Mouse (Mus musculus): ENCODE data around the gene Atp8b5. TPM values are rescaled to one million over a fixed set of nuclear protein-coding genes. Genes with fewer than 3 reads are reported as not detected.

The Atp8b5 gene
- polyA plus RNA-seq, 1 experiment from 2014 or later: 0.86 TPM

- H3K36me3 ChIP-seq (ENCODE audit: control insufficient read depth, insufficient read depth, low read length): peaks cover 62% of the 10 kb centered on the region
- H3K27ac ChIP-seq (ENCODE audit: low read depth, low read length): no peak overlapping the region
- no peaks in the 10 kb centered on the region for H3K4me1 ChIP-seq (ENCODE audit: control insufficient read depth, insufficient read depth, low read length)
- no peak overlapping the region for H3K4me2 ChIP-seq (ENCODE audit: low read depth, low read length)
- ATAC-seq (ENCODE audit: low read depth): no peak
- H3K4me3 ChIP-seq (ENCODE audit: low read depth, low read length): no peak overlapping the region
- no peaks in the 10 kb centered on the region for H3K27me3 ChIP-seq (ENCODE audit: control insufficient read depth, insufficient read depth, low read length)
- WGBS: 72% methylated on average over 9 of the region's 9 CpGs
- no peaks in the 10 kb centered on the region for H3K9me3 ChIP-seq (ENCODE audit: control insufficient read depth, low read length)
- no peak overlapping the region for H3K9ac ChIP-seq (replicated peaks; ENCODE audit: low read depth, low read length)
These were observed 152.9 kb downstream of the Atp8b5 start for GRCm38 (mm10) chr4:43419801-43420281.

GRCm38 (mm10) chr4:43420305-43420704, 153.3 kb downstream of the Atp8b5 start:
- peak; percentile 47; the same call in 1 of the 2 replicates for ATAC-seq (ENCODE audit: low read depth)
- no peak overlapping the region for H3K4me3 ChIP-seq (ENCODE audit: low read depth, low read length)
- H3K9ac ChIP-seq (replicated peaks; ENCODE audit: low read depth, low read length): no peak overlapping the region
- 6% methylated on average over 6 of the region's 6 CpGs for WGBS
- peaks cover 62% of the 10 kb centered on the region for H3K36me3 ChIP-seq (ENCODE audit: control insufficient read depth, insufficient read depth, low read length)
- H3K4me2 ChIP-seq (ENCODE audit: low read depth, low read length): no peak overlapping the region
- no peaks in the 10 kb centered on the region for H3K9me3 ChIP-seq (ENCODE audit: control insufficient read depth, low read length)
- no peaks in the 10 kb centered on the region for H3K27me3 ChIP-seq (ENCODE audit: control insufficient read depth, insufficient read depth, low read length)
- H3K27ac ChIP-seq (ENCODE audit: low read depth, low read length): no peak overlapping the region
- H3K4me1 ChIP-seq (ENCODE audit: control insufficient read depth, insufficient read depth, low read length): no peaks in the 10 kb centered on the region

GRCm38 (mm10) chr4:43421632-43422240, 154.8 kb downstream of the Atp8b5 start:
- no peaks in the 10 kb centered on the region for H3K27me3 ChIP-seq (ENCODE audit: control insufficient read depth, insufficient read depth, low read length)
- ATAC-seq (ENCODE audit: low read depth): no peak
- WGBS: 77% methylated on average over 27 of the region's 28 CpGs

More at GRCm38 (mm10) chr4:43421632-43422240, 154.8 kb downstream of the Atp8b5 start:
- Histone ChIP-seq H3K9me3 (ENCODE audit: control insufficient read depth, low read length) (no peaks in the 10 kb centered on the region), H3K9ac (replicated peaks; ENCODE audit: low read depth, low read length) (no peak overlapping the region), H3K4me1 (ENCODE audit: control insufficient read depth, insufficient read depth, low read length) (no peaks in the 10 kb centered on the region), H3K36me3 (ENCODE audit: control insufficient read depth, insufficient read depth, low read length) (peaks cover 63% of the 10 kb centered on the region), H3K4me3 (ENCODE audit: low read depth, low read length) (no peak overlapping the region), H3K4me2 (ENCODE audit: low read depth, low read length) (no peak overlapping the region), H3K27ac (ENCODE audit: low read depth, low read length) (no peak overlapping the region)

Other genes with a start within 250 kb of the Atp8b5 start
- 24.6 and 26.4 TPM in 2 replicates for gene Pigo, start 241.3 kb upstream of the Atp8b5 start, polyA plus RNA-seq (2014; fragmentation: Nextera tagmentation; extraction: Ambion mirVana)
- gene Stoml2, start 235.4 kb upstream of the Atp8b5 start, polyA plus RNA-seq (2014; fragmentation: Nextera tagmentation; extraction: Ambion mirVana): 223 and 227 TPM in 2 replicates
- gene Fam214b, start 220.9 kb upstream of the Atp8b5 start, polyA plus RNA-seq (2014; fragmentation: Nextera tagmentation; extraction: Ambion mirVana): 22.8 and 25.2 TPM in 2 replicates
- gene Unc13b, start 208.2 kb upstream of the Atp8b5 start, polyA plus RNA-seq (2014; fragmentation: Nextera tagmentation; extraction: Ambion mirVana): 17.5 and 20.3 TPM in 2 replicates
- gene Rusc2, start 114.8 kb downstream of the Atp8b5 start, polyA plus RNA-seq (2014; fragmentation: Nextera tagmentation; extraction: Ambion mirVana): 43.4 and 75.4 TPM in 2 replicates
- 1.2 and 1.4 TPM in 2 replicates for gene Fam166b, start 162.0 kb downstream of the Atp8b5 start, polyA plus RNA-seq (2014; fragmentation: Nextera tagmentation; extraction: Ambion mirVana)
- gene Tesk1, start 174.8 kb downstream of the Atp8b5 start, polyA plus RNA-seq (2014; fragmentation: Nextera tagmentation; extraction: Ambion mirVana): 16.4 and 19.0 TPM in 2 replicates
- 6.6 and 7.4 TPM in 2 replicates for gene Cd72, start 187.5 kb downstream of the Atp8b5 start, polyA plus RNA-seq (2014; fragmentation: Nextera tagmentation; extraction: Ambion mirVana)
- not detected in 2 replicates for gene Sit1, start 216.6 kb downstream of the Atp8b5 start, polyA plus RNA-seq (2014; fragmentation: Nextera tagmentation; extraction: Ambion mirVana)
- gene Ccdc107, start 225.7 kb downstream of the Atp8b5 start, polyA plus RNA-seq (2014; fragmentation: Nextera tagmentation; extraction: Ambion mirVana): 81.4 and 87.2 TPM in 2 replicates
- gene Arhgef39, start 232.5 kb downstream of the Atp8b5 start, polyA plus RNA-seq (2014; fragmentation: Nextera tagmentation; extraction: Ambion mirVana): 3.6 and 6.2 TPM in 2 replicates
- not detected in 2 replicates for gene Car9, start 239.8 kb downstream of the Atp8b5 start, polyA plus RNA-seq (2014; fragmentation: Nextera tagmentation; extraction: Ambion mirVana)